Mouse (Mus musculus): Measurements from ENCODE around the gene 4930519G04Rik.
"Not testable (repeated sequence)": the region's sequence is repeated elsewhere in the genome, so short reads cannot be mapped to it uniquely, and the experiment has no call there.

4930519G04Rik gene

DNA sequence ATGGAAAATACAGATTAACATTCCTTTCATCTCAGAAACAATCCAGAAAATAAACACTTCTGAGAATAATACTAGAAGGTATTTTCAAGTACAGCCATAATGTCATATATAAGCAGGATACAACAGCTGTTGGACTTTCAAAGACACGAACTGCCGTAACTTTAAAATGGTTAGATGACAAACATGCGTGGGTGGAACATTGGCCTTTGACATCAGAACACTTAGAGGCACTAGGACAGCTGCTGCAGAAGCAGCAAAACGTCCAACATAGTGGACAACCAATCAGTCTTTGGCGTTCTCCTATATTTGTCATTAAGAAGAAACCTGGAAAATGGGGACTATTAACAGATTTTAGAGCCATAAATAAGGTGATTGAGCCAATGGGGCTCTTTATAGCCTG, 13.0 kb upstream of the 4930519G04Rik start:
- in situ Hi-C loops (cut with MboI, MseI), result not testable (repeated sequence)

DNA sequence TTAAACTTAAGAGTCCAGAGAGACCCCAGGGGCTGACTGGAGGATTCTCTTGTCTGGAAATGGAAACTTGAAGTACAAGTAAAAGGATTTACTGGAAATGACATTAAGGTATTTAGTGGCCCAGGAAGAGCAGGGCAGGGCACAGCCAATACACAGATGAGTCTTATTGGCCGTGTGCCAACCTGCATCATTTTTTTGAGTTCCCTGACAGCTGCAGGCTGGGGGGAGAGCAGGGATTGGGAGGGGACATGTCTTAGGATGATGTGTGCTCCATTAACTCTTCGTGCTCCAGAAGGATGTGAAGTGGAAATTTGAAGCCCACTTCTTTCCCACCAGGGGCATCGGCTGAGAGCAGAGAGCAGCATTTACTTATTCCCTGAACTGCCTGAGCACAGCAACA, 11.3 kb upstream of the 4930519G04Rik start:
- in situ Hi-C loops (cut with MboI, MseI), result not testable (repeated sequence)

DNA sequence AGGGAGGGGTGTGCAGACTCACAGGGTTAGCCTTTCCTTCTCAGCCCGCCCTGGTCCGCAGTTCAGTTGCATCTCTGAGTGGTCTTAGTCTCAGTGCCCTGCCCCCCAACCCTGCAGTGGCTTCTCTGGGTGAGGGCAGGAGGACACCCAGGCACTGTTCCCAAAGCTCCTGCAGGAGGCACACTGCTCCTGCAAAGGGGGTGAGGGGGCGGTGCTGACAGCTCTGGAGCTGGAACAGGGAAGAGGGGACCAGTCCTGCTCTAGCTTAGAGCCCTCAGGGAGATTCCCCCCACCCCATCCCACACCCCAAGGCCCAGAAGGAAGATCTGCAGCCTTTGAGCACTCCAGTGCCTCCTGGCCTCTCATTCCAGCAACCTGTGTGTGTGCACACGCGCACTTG, 10.8 kb upstream of the 4930519G04Rik start:
- in situ Hi-C loops (cut with MboI, MseI), result no loop called here

DNA sequence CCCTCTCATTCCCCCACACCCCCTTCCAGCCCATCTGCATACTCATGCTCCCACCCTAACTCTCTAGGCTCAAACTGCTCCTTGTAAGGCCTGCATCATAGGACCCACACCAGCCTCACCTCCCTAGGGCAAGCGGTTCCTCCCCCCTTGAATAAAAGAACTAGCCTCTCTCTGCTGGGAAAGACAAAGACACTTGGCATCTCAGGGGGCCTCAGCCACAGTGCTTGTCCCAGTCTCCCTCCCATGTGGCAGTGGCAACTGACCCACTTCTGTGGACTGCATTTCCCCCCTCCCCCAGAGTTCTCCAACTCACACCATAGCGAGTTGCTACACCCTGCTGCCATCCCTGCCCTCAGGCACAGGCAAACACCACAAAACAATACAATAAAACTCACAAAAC, 9.1 kb upstream of the 4930519G04Rik start:
- in situ Hi-C loops (cut with MboI, MseI), result not testable (repeated sequence)

DNA sequence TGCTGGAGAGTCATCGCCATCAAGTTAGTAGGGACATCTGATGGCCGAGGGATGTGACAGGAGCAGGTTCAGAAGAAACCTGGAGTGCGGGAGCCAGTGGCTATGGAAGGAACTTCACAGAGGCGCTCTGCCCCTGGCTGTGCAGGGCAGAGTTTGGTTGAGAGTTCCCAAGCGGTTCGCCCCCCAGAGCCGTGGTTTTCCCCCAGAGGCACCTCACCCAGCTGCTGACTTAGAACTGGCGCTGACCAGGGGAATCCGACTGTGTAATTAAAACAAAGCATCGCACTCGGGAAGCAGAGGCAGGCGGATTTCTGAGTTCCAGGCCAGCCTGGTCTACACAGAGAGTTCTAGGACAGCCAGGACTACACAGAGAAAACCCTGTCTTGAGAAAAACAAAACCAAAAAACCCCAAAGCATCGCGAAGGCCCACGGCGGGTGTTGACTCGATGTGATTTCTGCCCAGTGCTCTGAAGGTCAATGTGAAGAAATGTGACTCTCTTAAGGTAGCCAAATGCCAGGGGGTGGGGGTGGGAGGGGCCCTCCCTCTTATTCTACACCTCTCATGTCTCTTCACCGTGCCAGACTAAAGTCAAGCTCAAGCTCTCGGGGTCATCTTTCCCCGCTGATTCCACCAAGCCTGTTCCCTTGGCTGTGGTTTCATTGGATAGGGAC, 1.8 kb upstream of the 4930519G04Rik start:
- in situ Hi-C loops (cut with MboI, MseI), result loop anchor here (5.0 to 10.0 kb wide), 2 partner anchors 847 to 1509 kb away; partner anchors contain the start of gene Dao (in 1 of the 2)

DNA sequence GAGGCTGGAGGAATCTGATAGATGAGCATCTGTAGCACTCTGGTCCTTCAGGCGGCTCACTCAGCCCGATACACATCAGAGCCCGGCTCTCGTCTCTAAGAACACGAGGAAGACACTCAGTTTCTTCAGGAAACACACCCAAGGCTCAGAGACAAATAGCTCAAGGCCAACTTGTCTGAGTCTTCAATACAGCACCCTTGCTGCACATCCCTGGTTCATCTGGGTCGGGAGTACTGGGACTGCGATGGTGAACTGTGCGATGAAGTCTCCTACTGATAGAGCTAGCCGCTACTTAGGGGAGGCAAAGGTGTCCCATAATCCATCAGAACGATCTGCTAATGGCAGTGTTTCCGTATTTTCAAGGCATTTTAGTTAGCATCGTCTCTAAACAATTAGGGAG, 5.1 kb downstream of the 4930519G04Rik start, which contains the start of gene Gm9936:
Gm9936 (minus strand) TSS at position 101 of the 400 bp plus-strand sequence.
- in situ Hi-C loops (cut with MboI, MseI), result loop anchor here in 1 of 2 experiments (10.0 kb wide), 1 partner anchor 854 kb away; the partner anchor contains the start of gene Dao

DNA sequence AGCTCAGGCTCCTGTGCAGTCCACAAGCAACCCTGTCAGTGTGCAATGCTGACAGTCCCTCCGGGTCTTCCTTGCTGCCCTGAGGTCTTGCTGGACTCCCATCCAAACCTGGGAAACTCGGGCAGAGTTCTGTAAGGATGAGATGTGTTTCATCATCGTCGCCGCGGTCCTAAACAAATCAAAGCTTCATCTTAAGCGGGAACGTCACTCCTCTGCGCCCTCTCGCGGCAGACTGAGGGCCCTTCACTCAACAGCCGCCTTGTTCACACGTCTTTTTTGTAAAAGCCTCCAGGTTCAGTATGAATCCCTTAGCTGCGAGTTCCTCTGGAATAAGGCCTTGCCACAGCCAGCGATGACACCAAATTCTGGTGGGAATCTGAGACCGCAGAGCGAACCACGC, 5.8 kb downstream of the 4930519G04Rik start:
- in situ Hi-C loops (cut with MboI, MseI), result loop anchor here in 1 of 2 experiments (10.0 kb wide), 1 partner anchor 854 kb away; the partner anchor contains the start of gene Dao

DNA sequence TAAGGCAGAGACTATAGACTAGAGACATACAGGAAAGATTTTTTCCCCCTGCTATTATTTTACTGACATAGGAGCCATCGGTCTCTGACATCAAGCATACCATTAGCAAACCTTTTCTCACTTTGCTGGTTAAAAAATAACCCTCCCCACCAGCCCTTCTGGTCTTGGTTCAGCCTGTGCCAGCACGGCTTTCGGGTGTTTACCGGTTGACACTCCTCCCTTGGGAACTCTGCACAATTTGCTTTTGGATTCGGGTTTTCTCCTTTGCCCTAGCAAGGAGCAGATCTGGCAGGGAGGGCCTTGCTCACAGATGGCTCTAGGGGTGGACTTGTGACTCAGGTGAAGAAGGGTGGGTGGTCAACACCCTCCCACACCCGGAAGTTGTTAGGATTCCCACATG, 8.3 kb downstream of the 4930519G04Rik start:
- in situ Hi-C loops (cut with MboI, MseI), result no loop called here

DNA sequence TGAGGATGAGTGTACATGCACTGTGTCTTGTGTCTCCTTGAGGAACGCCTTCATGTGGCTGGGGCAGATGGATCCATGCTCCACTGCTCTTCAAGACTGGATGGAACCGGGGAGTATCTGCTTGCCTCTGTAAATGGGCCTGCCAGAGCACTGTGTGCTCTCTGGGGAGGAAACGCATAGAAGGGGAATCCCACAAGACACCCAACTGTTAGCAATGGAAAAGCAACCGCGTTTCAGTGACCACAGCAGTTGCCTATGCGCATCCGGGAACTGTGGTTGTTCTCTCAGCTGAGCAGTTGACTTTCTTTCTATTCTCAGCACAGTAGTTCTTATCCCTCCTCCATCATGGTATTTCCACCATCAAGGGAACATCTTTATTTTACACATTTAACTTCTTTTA, 11.3 kb downstream of the 4930519G04Rik start:
- in situ Hi-C loops (cut with MboI, MseI), result no loop called here

DNA sequence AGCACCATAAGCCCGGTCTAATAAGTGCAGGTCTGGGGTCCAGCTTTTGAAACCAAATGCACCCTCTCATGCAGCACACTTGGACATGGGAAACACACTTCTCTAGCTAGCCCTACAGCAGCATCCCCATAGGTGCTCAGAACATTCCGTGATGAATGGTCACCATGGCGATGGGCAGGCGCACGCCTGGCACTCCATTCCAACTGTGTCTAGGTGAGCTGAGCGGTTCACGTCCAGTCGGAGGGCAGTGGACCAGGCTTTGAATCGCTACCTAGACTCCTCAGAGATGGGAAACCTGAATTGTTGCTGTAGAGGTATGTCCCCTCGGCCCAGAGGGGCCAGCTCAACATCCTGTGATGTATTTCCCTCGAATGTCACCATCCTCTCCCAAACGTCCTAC, 11.8 kb downstream of the 4930519G04Rik start:
- in situ Hi-C loops (cut with MboI, MseI), result no loop called here

DNA sequence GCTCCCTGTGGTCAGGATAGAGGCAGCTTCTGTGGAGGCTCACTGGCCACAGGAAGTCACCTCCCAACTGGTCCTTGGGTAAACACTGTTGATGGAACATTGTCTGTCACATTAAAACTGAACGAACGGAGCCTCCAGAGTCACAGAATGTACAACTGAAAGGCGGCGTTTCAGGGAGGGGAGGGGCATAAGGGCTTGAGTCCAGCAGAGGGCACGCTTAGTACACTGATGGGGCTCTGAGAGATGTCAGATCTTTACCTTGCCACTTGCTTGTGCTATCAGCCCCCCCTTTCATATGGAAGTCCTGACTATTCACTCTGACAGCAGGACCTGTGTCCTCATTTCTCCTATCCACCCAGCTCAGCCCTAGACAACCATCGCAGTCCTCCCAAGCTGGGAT, 22.4 kb downstream of the 4930519G04Rik start:
- in situ Hi-C loops (cut with MboI, MseI), result no loop called here

DNA sequence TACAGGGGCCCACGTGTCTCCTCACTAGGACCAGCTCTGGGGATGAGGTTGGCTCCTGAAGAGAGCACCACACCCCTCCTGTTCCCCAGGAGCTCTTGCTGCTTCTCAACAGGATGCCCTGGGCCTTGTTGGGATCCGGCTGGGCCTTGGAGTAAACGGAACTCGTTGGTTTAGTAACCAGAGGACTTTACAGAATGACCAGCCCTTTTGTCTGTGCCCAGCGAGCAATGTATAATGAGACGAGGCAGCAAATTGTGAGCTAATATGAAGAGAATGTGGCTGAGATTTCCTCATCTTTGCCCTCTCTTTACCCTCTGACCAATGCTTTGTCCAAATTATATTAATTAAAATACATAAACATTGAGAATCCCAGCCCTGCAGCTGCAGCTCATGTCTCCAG, 22.9 kb downstream of the 4930519G04Rik start:
- in situ Hi-C loops (cut with MboI, MseI), result no loop called here

DNA sequence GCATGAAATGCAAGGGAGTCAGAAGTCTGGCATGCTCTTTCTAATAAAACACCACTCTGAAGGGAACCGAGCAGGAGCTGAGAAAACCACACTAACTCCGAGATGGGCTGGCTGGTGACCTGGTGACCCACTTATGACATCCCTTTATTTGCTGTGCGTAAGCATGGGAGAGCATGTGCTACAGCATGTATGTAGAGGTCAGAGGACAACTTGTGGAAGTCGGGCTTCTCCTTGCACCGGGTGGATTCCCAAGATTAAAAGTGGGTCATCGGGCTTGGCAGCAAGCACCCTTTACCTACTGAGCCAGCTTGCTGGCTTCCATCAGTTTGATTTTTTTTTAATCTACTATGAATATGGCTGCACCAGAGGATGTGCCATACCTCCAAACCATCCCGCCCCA, 24.0 kb downstream of the 4930519G04Rik start:
- in situ Hi-C loops (cut with MboI, MseI), result no loop called here

DNA sequence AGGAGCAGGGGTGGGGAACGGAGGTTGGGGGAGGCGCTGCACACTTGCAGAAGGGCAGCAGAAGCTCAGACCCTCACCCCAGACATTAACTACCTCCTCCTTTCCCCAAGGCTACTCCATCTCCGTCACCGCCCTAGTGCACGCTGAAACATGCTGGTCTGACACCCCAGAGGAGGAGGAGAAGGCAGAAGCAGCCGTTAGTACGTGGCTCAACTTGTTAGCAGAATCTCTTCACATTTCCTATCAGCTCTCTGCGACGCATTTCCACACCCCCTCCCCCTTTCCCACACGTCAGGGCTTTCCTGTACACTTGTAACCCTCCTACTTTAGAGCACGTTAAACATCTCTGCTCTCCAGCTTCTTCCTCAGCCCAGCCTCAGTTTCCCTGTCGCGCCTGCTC, 25.9 kb downstream of the 4930519G04Rik start:
- in situ Hi-C loops (cut with MboI, MseI), result no loop called here

DNA sequence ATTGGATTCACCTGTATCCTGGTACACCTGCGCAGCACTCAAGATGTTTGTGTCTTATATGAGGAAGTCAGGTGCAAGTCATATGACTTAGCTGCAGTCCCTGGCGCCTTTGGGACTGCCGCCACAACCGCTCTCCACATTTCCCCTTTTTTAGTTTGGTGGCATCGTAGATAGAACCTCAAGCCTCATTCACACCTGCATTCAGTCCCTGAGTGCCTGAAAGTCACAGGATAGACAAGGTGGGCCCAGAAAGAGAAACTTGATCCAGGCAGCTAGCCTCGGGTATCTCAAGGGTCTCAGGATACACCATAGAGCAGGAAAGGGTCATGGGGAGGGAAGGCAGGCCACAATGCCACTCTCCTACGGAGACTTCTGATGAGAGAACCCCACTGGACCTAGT, 28.9 kb downstream of the 4930519G04Rik start:
- in situ Hi-C loops (cut with MboI, MseI), result not testable (repeated sequence)

DNA sequence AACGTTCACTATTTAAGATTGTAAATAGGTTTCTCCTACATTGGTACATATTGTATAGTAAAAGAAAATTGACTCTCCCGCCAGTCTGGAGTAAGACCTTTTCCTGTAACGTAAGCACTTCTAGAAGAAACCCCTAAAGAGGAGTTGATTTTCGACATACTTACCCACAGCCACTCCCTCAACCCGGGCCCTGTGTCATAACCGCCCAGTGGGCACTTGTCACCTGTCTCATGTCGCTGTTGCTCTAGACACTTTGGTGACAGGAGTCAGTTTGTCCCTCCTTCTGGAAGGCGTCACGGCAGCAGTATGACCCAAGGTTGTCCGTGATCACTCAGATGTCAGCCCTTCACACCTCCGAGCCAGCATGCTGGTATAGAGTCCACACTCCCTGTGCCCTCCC, 29.6 kb downstream of the 4930519G04Rik start:
- in situ Hi-C loops (cut with MboI, MseI), result no loop called here

DNA sequence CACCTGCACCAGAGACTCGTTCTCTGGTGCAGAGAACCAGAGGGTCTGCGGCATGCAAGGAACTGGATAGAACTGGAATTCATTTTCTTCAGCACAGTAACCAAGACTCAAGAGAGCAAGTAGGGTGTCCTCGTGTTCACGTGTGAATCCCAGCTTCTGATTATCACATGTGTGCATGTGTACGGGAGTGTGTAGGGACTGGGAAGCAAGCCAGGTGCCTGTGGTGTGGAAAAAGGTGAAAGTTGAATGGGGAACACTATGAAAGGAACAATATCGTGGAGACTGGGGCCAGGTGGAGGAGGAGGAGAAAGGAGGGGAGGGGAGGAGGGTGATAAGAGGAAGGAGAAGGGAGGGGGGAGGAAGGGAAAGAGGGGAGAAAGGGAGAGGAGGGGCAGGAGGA, 33.3 kb downstream of the 4930519G04Rik start:
- in situ Hi-C loops (cut with MboI, MseI), result no loop called here

DNA sequence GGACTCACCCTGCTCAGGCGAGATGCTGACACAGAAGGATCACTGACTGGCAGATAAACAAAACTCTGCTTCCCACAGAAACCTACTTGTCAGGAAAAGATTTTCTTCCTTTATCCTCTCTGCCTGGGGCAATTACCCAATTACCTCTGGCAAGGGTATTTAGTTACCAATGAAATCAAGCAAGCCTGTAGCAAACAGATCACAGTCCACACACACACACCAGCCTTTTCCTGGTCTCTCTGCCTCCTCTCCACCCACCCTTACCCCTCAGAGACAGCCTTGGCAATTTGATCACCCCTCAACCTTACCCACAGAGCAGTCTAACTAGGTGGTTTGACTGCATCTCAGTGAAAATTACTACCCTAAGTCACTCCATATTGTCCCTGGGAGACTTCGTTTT, 35.5 kb downstream of the 4930519G04Rik start:
- in situ Hi-C loops (cut with MboI, MseI), result no loop called here

DNA sequence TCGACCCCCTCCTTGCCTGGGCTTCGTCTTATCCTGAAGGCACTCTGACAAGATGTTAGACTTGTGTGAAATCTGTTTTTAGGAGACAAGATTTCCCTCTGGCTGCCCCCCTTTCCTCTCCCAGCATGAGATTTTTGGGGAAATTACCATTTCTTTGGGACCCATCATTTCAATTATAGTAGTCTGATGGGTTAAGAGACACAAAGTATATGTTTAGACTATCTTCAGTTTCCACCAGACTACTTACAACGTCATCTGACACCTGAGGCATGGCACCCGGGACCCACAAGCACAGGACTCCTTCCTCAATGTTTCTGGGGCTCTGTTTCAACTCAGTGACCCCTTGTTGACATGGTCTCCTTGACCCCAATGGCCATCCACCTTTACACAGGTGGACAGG, 42.1 kb downstream of the 4930519G04Rik start:
- in situ Hi-C loops (cut with MboI, MseI), result no loop called here

DNA sequence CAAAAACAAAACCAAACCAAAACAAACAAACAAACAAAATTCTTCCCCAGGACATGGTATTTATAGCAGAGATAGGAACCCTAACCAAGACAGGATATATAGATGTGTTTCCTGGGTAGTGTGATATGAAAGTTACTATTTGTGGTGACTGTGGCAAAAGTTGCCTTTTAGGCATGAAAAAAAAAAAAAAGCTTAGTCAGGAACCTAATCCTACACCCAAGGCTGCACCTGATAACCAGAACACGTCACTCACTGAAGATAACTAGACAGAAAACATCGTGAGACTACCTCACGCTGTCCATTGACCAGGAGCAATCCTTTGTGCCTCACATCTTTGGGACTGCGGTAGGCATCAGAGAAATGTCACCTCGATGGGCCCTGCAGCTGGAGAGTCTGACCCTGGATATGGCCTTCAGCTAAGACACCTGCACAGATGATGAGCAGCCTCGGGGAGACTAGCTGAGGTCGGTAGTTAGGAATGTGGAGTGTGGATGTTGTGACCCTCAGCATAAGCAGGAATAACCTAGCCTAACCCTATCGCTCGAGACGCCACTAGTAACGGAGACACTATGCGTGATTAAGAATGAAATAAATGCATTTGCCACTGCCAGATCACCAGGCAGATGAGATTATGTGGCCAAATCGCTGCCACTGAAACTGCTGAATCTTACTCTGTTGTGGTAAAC, 43.4 kb downstream of the 4930519G04Rik start, which contains the start of gene Oasl2:
Oasl2 (plus strand) TSS at position 249 of the 686 bp plus-strand sequence.
- in situ Hi-C loops (cut with MboI, MseI), result no loop called here

DNA sequence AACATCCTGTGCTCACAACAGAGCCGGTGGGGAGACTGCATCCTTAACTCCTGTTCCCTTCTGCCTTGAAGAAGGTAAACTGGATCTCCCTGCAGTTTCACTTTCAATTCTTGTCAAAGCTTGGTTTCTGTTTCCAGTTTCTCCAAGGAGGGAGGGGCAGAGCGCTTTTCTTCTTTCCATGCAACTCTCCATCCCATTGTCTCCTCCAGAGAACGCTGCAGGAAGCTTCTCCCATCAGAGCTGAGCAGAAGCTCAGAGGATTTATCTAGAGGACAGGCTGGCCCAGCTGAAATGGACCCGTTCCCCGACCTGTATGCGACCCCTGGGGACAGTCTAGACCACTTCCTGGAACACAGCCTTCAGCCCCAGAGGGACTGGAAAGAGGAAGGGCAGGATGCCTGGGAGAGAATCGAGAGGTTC, 43.9 kb downstream of the 4930519G04Rik start:
- in situ Hi-C loops (cut with MboI, MseI), result no loop called here

DNA sequence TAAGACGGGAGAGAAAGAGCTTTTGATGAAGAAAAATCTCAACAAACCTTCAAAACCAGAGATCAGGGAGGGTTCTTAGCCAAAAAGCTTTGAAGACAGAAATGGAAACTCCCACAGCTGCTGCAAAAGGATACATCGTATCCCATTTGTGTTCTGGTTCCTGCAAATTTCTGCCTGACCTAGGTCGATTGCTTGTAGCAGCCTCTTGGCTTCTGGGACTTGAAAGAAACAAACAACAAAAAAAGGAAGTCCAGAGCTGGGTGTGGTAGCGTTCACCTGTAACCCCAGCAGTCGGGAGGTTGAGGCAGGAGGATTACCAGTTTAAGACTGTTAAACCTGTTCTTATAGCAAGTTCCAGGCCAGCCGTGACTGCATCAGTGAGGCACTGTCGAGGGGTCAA, 45.4 kb downstream of the 4930519G04Rik start:
- in situ Hi-C loops (cut with MboI, MseI), result no loop called here

DNA sequence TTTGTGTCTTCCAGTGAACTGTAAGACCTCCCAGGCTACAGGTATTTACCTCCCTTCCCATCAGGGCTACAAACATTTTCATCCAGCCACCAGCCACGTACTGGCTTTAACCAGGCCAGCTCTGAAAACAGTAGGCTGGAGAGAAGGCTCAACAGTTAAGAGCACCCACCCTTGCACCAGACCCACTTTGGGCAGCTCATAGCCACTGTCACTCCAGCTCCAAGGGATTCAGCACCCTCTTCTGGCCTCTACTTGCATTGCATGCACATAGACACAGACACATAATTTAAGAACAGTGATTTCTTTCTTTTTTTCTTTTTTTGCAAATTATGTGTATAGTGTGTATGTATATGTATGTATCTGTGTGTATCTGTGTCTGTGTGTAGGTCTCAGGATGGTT, 48.9 kb downstream of the 4930519G04Rik start:
- in situ Hi-C loops (cut with MboI, MseI), result no loop called here
